Mouse (Mus musculus): ENCODE measurements at regions not wholly inside any gene's neighbourhood (a gene's known extent, or its start where the extent isn't known, plus 50 kb on each side); places are given as distances from the start of the nearest gene placed in this dataset.

- 87% methylated on average over 2 of the region's 2 CpGs for WGBS
- no peak overlapping the region for H3K4me3 ChIP-seq (ENCODE audit: insufficient read depth, low read depth, low read length)
- no peak overlapping the region for H3K27ac ChIP-seq (ENCODE audit: insufficient read depth, low read depth, low read length)
- peaks cover 4% of the 10 kb centered on the region; the same call in 1 of the 2 replicates for H3K4me1 ChIP-seq (ENCODE audit: control insufficient read depth, insufficient read depth, low read length)
- TF ChIP-seq CTCF (IDR thresholded peaks at IDR 0.05; ENCODE audit: insufficient read depth, low read depth, low read length) (no peak), POLR2A (IDR thresholded peaks at IDR 0.05; ENCODE audit: insufficient read depth, low read depth, low read length) (no peak)
Observed at GRCm38 (mm10) chr1:189063699-189064098, 56.1 kb upstream of the Kctd3 start.

GRCm38 (mm10) chr1:189063209-189063608, 55.6 kb upstream of the Kctd3 start:
- no peak overlapping the region for H3K27ac ChIP-seq (ENCODE audit: insufficient read depth, low read depth, low read length)
- TF ChIP-seq CTCF (IDR thresholded peaks at IDR 0.05; ENCODE audit: insufficient read depth, low read depth, low read length) (no peak), POLR2A (IDR thresholded peaks at IDR 0.05; ENCODE audit: insufficient read depth, low read depth, low read length) (no peak)
- H3K4me3 ChIP-seq (ENCODE audit: insufficient read depth, low read depth, low read length): no peak overlapping the region
- H3K4me1 ChIP-seq (ENCODE audit: control insufficient read depth, insufficient read depth, low read length): peaks cover 4% of the 10 kb centered on the region; the same call in 1 of the 2 replicates
- WGBS: 82% methylated on average over 7 of the region's 7 CpGs
